Mouse (Mus musculus) neural tube, embryonic 11.5 days (tissue): Measurements from ENCODE around the gene Olfr533. TPM values are rescaled to one million over a fixed set of nuclear protein-coding genes. Genes with fewer than 3 reads are reported as not detected.
"Not testable (repeated sequence)": the region's sequence is repeated elsewhere in the genome, so short reads cannot be mapped to it uniquely, and the experiment has no call there.

Experiments
- ATAC-seq: fragments of 200-750 bp; cut with Nextera tagmentation; 2 replicates; pipeline ENCODE4 v1.8.0; 2017; ENCODE audit warnings: moderate number of reproducible peaks, mild to moderate bottlenecking, moderate TSS enrichment, moderate library complexity; ENCODE audit not compliant: insufficient read depth, low FRiP score, low TSS enrichment
- DNase-seq: peaks from one replicate; pipeline ENCODE4 v3.0.0-alpha.2; 2015; ENCODE audit warnings: low spot score
- H3K27ac ChIP-seq: fragments of 300-500 bp; sonication (generic); 2 replicates; pipeline ENCODE4 v1.5.1; 2014; ENCODE audit warnings: low read depth, mild to moderate bottlenecking, low read length
- H3K27me3 ChIP-seq: fragments of 300-500 bp; sonication (generic); 2 replicates; pipeline ENCODE4 v1.6.1; 2014; ENCODE audit warnings: mild to moderate bottlenecking, low read length, mixed read lengths; ENCODE audit not compliant: control insufficient read depth, insufficient read depth
- H3K36me3 ChIP-seq: fragments of 300-500 bp; sonication (generic); 2 replicates; pipeline ENCODE4 v1.6.1; 2014; ENCODE audit warnings: mild to moderate bottlenecking, low read length, moderate library complexity, mixed read lengths; ENCODE audit not compliant: control insufficient read depth, insufficient read depth
- H3K4me1 ChIP-seq: fragments of 300-500 bp; sonication (generic); 2 replicates; pipeline ENCODE4 v1.6.1; 2014; ENCODE audit warnings: low read length, mixed read lengths; ENCODE audit not compliant: control insufficient read depth, insufficient read depth
- H3K4me2 ChIP-seq: fragments of 300-500 bp; sonication (generic); 2 replicates; pipeline ENCODE4 v1.6.1; 2014; ENCODE audit warnings: low read depth, mild to moderate bottlenecking, moderate library complexity
- H3K4me3 ChIP-seq: fragments of 300-500 bp; sonication (generic); 2 replicates; pipeline ENCODE4 v1.5.1; 2014; ENCODE audit warnings: low read depth, low read length
- H3K9ac ChIP-seq: fragments of 300-500 bp; sonication (generic); 2 replicates; pipeline ENCODE4 v1.6.1; 2014; ENCODE audit warnings: mild to moderate bottlenecking, low read length
- H3K9me3 ChIP-seq: fragments of 300-500 bp; sonication (generic); 2 replicates; pipeline ENCODE4 v1.6.1; 2016; ENCODE audit warnings: low read length; ENCODE audit not compliant: control insufficient read depth
- WGBS: fragments of 180-500 bp; shearing (Covaris S2); extraction: QIAGEN DNeasy Blood & Tissue Kit; methylation state at CpG from one replicate; pipeline ENCODE4 v1.1.7; 2014; 5-methylcytosine and 5-hydroxymethylcytosine counted together
- polyA plus RNA-seq: library from polyadenylated mRNA; unstranded; fragments of >200 nt; fragmentation: Nextera tagmentation; extraction: Ambion mirVana; gene quantifications from 2 replicates; pipeline ENCODE4 v1.2.1, GENCODE M21; 2014

Olfr533 gene
- polyA plus RNA-seq, 1 experiment from 2014 or later: not detected

DNA sequence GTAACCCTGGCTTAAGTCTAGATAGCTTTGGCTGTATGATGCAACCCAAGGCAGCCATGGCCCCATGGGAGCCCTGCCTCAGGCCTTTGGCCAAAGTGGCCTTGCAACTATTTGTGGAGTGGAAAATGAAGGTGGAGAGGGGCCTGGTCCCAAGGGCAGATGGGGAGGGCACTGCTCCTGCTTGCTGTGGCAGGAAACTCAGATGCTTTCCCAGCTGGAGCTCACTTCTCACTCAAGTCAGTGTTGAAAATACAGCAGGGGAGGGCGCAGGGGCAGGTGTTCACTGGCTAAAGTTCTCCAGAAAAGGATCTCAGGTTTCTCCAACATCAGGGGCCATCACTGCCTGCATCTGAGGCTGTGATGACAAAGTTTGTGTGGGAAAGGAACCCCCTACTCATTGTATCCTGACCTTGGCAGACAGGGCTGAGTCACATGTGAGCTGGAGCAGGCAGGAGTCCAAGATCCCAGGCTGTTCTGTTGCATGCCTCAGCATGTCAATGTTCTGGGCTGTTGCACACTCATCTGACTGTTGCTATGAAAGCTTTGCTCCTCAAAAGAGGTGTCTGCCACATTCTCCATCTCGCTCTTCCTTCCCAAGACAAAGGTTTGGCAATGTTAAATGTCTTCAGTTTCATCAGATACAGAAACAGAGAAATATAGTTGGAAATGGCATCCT lies 44.3 kb downstream of the Olfr533 start, which contains the start of gene Olfr536:
Gene Olfr536, minus strand, starts transcription at position 51 of the 676 bp plus-strand sequence.
- H3K27ac ChIP-seq, H3K4me3 ChIP-seq, H3K27me3 ChIP-seq, H3K4me1 ChIP-seq, DNase-seq, H3K9me3 ChIP-seq, H3K4me2 ChIP-seq, H3K9ac ChIP-seq, ATAC-seq, H3K36me3 ChIP-seq: not testable (repeated sequence)
- 77% methylated on average over 2 of the region's 2 CpGs for WGBS

Other genes with a start within 250 kb of the Olfr533 start
- not detected in 2 replicates for gene Cd163l1, start 245.1 kb upstream of the Olfr533 start, polyA plus RNA-seq
- not detected in 2 replicates for gene 5830411N06Rik, start 216.1 kb upstream of the Olfr533 start, polyA plus RNA-seq
- not detected in 2 replicates for gene Olfr525, start 142.5 kb upstream of the Olfr533 start, polyA plus RNA-seq
- not detected in 2 replicates for gene Olfr527, start 129.4 kb upstream of the Olfr533 start, polyA plus RNA-seq
- gene Olfr60, start 101.7 kb upstream of the Olfr533 start, polyA plus RNA-seq: not detected in 2 replicates
- gene Olfr530, start 87.0 kb upstream of the Olfr533 start, polyA plus RNA-seq: not detected in 2 replicates
- not detected in 2 replicates for gene Olfr531, start 60.5 kb upstream of the Olfr533 start, polyA plus RNA-seq
- gene Olfr532, start 41.7 kb upstream of the Olfr533 start, polyA plus RNA-seq: not detected in 2 replicates
- not detected in 2 replicates for gene Olfr535, start 20.8 kb downstream of the Olfr533 start, polyA plus RNA-seq
- gene Olfr536, start 44.0 kb downstream of the Olfr533 start, polyA plus RNA-seq: not detected in 2 replicates
- not detected in 2 replicates for gene Olfr538, start 104.5 kb downstream of the Olfr533 start, polyA plus RNA-seq
- gene Olfr46, start 137.9 kb downstream of the Olfr533 start, polyA plus RNA-seq: not detected in 2 replicates
- gene Olfr61, start 165.6 kb downstream of the Olfr533 start, polyA plus RNA-seq: not detected in 2 replicates
- gene Olfr53, start 183.1 kb downstream of the Olfr533 start, polyA plus RNA-seq: not detected in 2 replicates
- gene Olfr539, start 196.6 kb downstream of the Olfr533 start, polyA plus RNA-seq: not detected in 2 replicates
- not detected in 2 replicates for gene Olfr45, start 218.6 kb downstream of the Olfr533 start, polyA plus RNA-seq
- gene Olfr541, start 233.9 kb downstream of the Olfr533 start, polyA plus RNA-seq: not detected in 2 replicates